ENCODE assay signal across 7 mouse cellular contexts in genomic region chr6:51432535-51433397, GRCm38 (mm10). TPM values are rescaled to one million over a fixed set of nuclear protein-coding genes. Genes with fewer than 3 reads are reported as not detected.
A peak's percentile ranks its signal among the peaks of the same experiment; 100 is the strongest.
DNase-seq lines count a peak whose midpoint lies in the region; ATAC-seq and TF ChIP-seq lines count a peak whose summit lies in the region.

TSS of gene Nfe2l3 (plus strand) at chr6:51432670.

- peak within 1 kb of the TSS; percentile 81 for H3K4me2 ChIP-seq in intestine, postnatal 0 days (replicated peaks; ENCODE audit: low read depth)
- H3K4me2 ChIP-seq in midbrain, postnatal 0 days (ENCODE audit: low read depth, low read length, poor library complexity, severe bottlenecking), result peak within 1 kb of the TSS; percentile 87
- H3K4me2 ChIP-seq in stomach, embryonic 15.5 days, result peak within 1 kb of the TSS; percentile 96

- H3K36me3 ChIP-seq in intestine, postnatal 0 days (ENCODE audit: control insufficient read depth, insufficient read depth), result no peaks in the 10 kb centered on the region
- no peaks in the 10 kb centered on the region for H3K36me3 ChIP-seq in liver, adult 2 months (ENCODE audit: control insufficient read depth, insufficient read depth, low read length)
- H3K36me3 ChIP-seq in midbrain, postnatal 0 days (ENCODE audit: insufficient read depth, low read length), result no peaks in the 10 kb centered on the region
- H3K36me3 ChIP-seq in stomach, embryonic 15.5 days, result no peaks in the 10 kb centered on the region

- TF ChIP-seq POLR2A in liver, adult 2 months (IDR thresholded peaks at IDR 0.05; ENCODE audit: extremely low read depth, insufficient read depth, low read length), result no peak

- peaks cover 38% of the 10 kb centered on the region for H3K27me3 ChIP-seq in intestine, postnatal 0 days (replicated peaks; ENCODE audit: control insufficient read depth, insufficient read depth, low read length)
- H3K27me3 ChIP-seq in liver, adult 2 months (ENCODE audit: control insufficient read depth, insufficient read depth, low read length), result peaks cover 10% of the 10 kb centered on the region
- H3K27me3 ChIP-seq in midbrain, postnatal 0 days (ENCODE audit: insufficient read depth, low read length), result no peaks in the 10 kb centered on the region
- peaks cover 26% of the 10 kb centered on the region for H3K27me3 ChIP-seq in stomach, embryonic 15.5 days (replicated peaks)

- H3K4me3 ChIP-seq in intestine, postnatal 0 days (ENCODE audit: low read depth, low read length), result peak within 1 kb of the TSS; percentile 49
- peak within 1 kb of the TSS; percentile 55; the same call in 1 of the 2 replicates for H3K4me3 ChIP-seq in liver, adult 2 months (ENCODE audit: insufficient read depth, low read depth, low read length)
- H3K4me3 ChIP-seq in midbrain, postnatal 0 days (ENCODE audit: low read depth, low read length), result peak within 1 kb of the TSS; percentile 64
- H3K4me3 ChIP-seq in stomach, embryonic 15.5 days (replicated peaks), result peak within 1 kb of the TSS; percentile 53

- peak; percentile 66 for DNase-seq in T-cell, adult 2 months (ENCODE audit: low spot score)
- DNase-seq in c-Kit-positive CD71-positive TER-119-negative erythroid progenitor cells, embryonic 14.5 days (ENCODE audit: low read depth), result peak; percentile 67
- DNase-seq in gastrocnemius, postnatal 10 days, result peak; percentile 48
- peak; percentile 35 for DNase-seq in liver, adult 2 months (ENCODE audit: extremely low read depth, low read depth, low spot score)
- peak; percentile 27 for DNase-seq in midbrain, postnatal 0 days (ENCODE audit: low spot score)

- H3K9me3 ChIP-seq in intestine, postnatal 0 days (ENCODE audit: control insufficient read depth), result no peaks in the 10 kb centered on the region
- no peaks in the 10 kb centered on the region for H3K9me3 ChIP-seq in midbrain, postnatal 0 days (ENCODE audit: low read length)
- H3K9me3 ChIP-seq in stomach, embryonic 15.5 days, result no peaks in the 10 kb centered on the region

- H3K4me1 ChIP-seq in intestine, postnatal 0 days (replicated peaks; ENCODE audit: control insufficient read depth, insufficient read depth, low read length), result no peaks in the 10 kb centered on the region
- H3K4me1 ChIP-seq in liver, adult 2 months (ENCODE audit: control insufficient read depth, insufficient read depth, low read length), result 0 out of 2 replicates have a peak, but pooled peaks cover 2% of the 10 kb centered on the region
- peaks cover 4% of the 10 kb centered on the region; the same call in 1 of the 2 replicates for H3K4me1 ChIP-seq in midbrain, postnatal 0 days (ENCODE audit: insufficient read depth, low read length)
- peaks cover 17% of the 10 kb centered on the region; the same call in 1 of the 2 replicates for H3K4me1 ChIP-seq in stomach, embryonic 15.5 days

- 2% methylated on average over 74 of the region's 74 CpGs for WGBS in intestine, postnatal 0 days
- 1% methylated on average over 74 of the region's 74 CpGs for WGBS in liver, adult 2 months
- 1% methylated on average over 74 of the region's 74 CpGs for WGBS in midbrain, postnatal 0 days
- WGBS in stomach, embryonic 15.5 days, result under 1% methylated on average over 74 of the region's 74 CpGs

- peak; percentile 80 for ATAC-seq in intestine, postnatal 0 days
- ATAC-seq in midbrain, postnatal 0 days (ENCODE audit: low FRiP score), result peak; percentile 58
- peak; percentile 96 for ATAC-seq in stomach, embryonic 15.5 days (ENCODE audit: insufficient read depth, low FRiP score, low read depth)

- no peaks in the 10 kb centered on the region for H3K79me2 ChIP-seq in liver, adult 2 months (ENCODE audit: control insufficient read depth, insufficient read depth, low read length)

- TF ChIP-seq CTCF in intestine, postnatal 0 days (IDR thresholded peaks at IDR 0.05; ENCODE audit: low read depth), result no peak
- no peak for TF ChIP-seq CTCF in liver, adult 2 months (IDR thresholded peaks at IDR 0.05; ENCODE audit: low read depth, low read length)
- no peak for TF ChIP-seq CTCF in midbrain, postnatal 0 days (IDR thresholded peaks at IDR 0.05)

- H3K27ac ChIP-seq in intestine, postnatal 0 days (ENCODE audit: low read depth, low read length), result no peak within 1 kb of the TSS
- H3K27ac ChIP-seq in liver, adult 2 months (replicated peaks; ENCODE audit: insufficient read depth, low read depth, low read length), result no peak within 1 kb of the TSS
- H3K27ac ChIP-seq in midbrain, postnatal 0 days (ENCODE audit: low read depth, low read length), result no peak within 1 kb of the TSS
- H3K27ac ChIP-seq in stomach, embryonic 15.5 days, result no peak within 1 kb of the TSS

- peak within 1 kb of the TSS; percentile 28; the same call in 1 of the 2 replicates for H3K9ac ChIP-seq in intestine, postnatal 0 days (ENCODE audit: low read depth, low read length)
- H3K9ac ChIP-seq in liver, adult 2 months (ENCODE audit: low read depth, low read length), result peak within 1 kb of the TSS; percentile 43
- peak within 1 kb of the TSS; percentile 68 for H3K9ac ChIP-seq in midbrain, postnatal 0 days (replicated peaks; ENCODE audit: low read length, poor library complexity, severe bottlenecking)
- H3K9ac ChIP-seq in stomach, embryonic 15.5 days, result peak within 1 kb of the TSS; percentile 45

RNA-seq across cellular contexts. Expression of gene Nfe2l3, which starts in this region (rescaled TPM):
- under 1 TPM; 0.12 to 0.16 TPM for total RNA-seq in gastrocnemius, postnatal 10 days (2021)
- 0.99 and 1.1 TPM in 2 replicates for polyA plus RNA-seq in intestine, postnatal 0 days (2015; fragmentation: Nextera tagmentation; extraction: Ambion mirVana)
- 0.18 and 0.81 TPM in 2 replicates for total RNA-seq in liver, adult 2 months (2014; rRNA removed)
- 0.04 and 0.33 TPM in 2 replicates for polyA plus RNA-seq in liver, adult 2 months (2012; rRNA removed)
- 12.6 and 12.7 TPM in 2 replicates for total RNA-seq in midbrain, postnatal 0 days (2014; rRNA removed)
- polyA plus RNA-seq in midbrain, postnatal 0 days (2015; fragmentation: Nextera tagmentation; extraction: Ambion mirVana), result 7.3 and 8.3 TPM in 2 replicates
- 6.8 and 9.4 TPM in 2 replicates for polyA plus RNA-seq in stomach, embryonic 15.5 days (2015; fragmentation: Nextera tagmentation; extraction: Ambion mirVana)

Comparison
In these comparisons a context has a peak if more than half of its experiments do, and no peak if none do; other contexts are left out.
1. Peak in DNase-seq in gastrocnemius, postnatal 10 days; RNA of the gene not detected or under 1 TPM.
2. Peak in DNase-seq, H3K4me3 ChIP-seq and H3K9ac ChIP-seq in liver, adult 2 months; RNA of the gene not detected or under 1 TPM.